Mouse (Mus musculus): ENCODE measurements around the gene Ccl27a. TPM values are rescaled to one million over a fixed set of nuclear protein-coding genes. Genes with fewer than 3 reads are reported as not detected.
"Not testable (repeated sequence)": the region's sequence is repeated elsewhere in the genome, so short reads cannot be mapped to it uniquely, and the experiment has no call there.

The Ccl27a gene
- 6.2 and 28.8 TPM in 2 replicates for polyA plus RNA-seq (2011; ENCODE audit: insufficient read depth, insufficient read length, low replicate concordance, missing spikeins)

DNA sequence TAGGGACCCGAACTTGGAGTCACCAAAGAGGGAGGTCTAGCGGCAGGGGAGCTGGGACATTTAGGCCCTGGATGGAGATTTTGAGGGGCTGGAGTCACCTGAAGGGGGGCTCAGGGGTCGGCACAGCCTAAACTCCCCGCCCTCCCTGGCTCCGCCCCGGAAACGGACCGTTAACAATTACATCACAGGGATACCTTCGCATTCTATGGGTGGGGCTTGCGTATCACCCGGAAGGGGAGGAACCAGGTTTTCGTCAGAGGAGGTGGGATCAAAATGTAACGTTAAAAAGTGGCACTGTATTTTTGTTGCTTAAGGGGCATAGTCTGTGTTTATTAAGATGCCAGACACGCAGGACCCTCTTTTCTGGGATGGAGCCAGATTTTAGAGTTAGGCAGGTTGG is at the start of gene Ccl27a:
Gene Ccl27a (minus strand): TSS at position 246 of the 400 bp plus-strand sequence.
- 2% methylated on average over 12 of the region's 14 CpGs for WGBS
- not testable (repeated sequence) for H3K4me1 ChIP-seq (ENCODE audit: control insufficient read depth, insufficient read depth, low read length); H3K27ac ChIP-seq (ENCODE audit: control insufficient read depth, insufficient read depth, low read depth, low read length, poor library complexity)
- H3K4me3 ChIP-seq (replicated peaks; ENCODE audit: control insufficient read depth, low read depth, low read length): peak within 1 kb of the TSS; percentile 70

DNA sequence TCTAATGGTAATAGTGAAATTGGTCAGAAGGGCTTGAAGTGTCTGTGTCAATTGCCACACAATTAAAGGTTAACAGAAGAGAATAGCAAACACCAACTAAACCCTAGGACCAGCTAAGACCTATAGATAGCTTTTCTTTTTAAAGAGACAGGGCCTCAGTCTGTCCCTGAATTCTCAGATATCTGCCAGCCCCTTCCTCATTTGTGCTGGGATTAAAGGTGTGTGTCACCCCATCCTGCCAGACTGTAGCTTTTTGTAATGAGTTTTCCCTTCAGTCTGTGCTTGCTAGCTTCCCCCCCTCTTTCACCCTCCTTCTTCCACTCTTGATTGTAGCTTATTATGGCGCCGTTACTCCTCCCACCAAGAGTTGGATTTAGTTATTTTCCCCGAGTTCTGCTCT is 9.2 kb upstream of the Ccl27a start:
- not testable (repeated sequence) for H3K4me3 ChIP-seq (replicated peaks; ENCODE audit: control insufficient read depth, low read depth, low read length); H3K4me1 ChIP-seq (ENCODE audit: control insufficient read depth, insufficient read depth, low read length); H3K27ac ChIP-seq (ENCODE audit: control insufficient read depth, insufficient read depth, low read depth, low read length, poor library complexity)
- 77% methylated on average over 3 of the region's 3 CpGs for WGBS

DNA sequence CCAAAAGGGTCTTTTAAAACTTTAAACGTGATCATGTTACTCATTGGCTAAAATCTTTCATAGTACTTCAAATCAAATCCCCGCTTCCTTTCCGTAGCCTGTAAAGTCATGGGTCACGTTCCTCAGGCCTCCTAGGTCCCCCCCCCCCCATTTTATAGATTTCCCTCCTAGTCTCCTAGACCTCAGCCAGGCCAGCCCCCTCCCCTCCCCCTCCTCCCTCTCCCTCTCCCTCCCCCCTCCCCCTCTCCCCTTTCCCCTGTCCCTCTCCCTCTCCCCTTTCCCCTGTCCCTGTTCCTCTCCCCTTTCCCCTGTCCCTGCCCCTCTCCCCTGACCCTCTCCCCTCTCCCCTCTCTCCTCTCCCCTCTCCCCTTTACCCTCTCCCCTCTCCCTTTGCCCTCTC is 8.7 kb upstream of the Ccl27a start:
- not testable (repeated sequence) for H3K4me3 ChIP-seq (replicated peaks; ENCODE audit: control insufficient read depth, low read depth, low read length); H3K4me1 ChIP-seq (ENCODE audit: control insufficient read depth, insufficient read depth, low read length); H3K27ac ChIP-seq (ENCODE audit: control insufficient read depth, insufficient read depth, low read depth, low read length, poor library complexity)
- WGBS: 66% methylated on average over 4 of the region's 4 CpGs

DNA sequence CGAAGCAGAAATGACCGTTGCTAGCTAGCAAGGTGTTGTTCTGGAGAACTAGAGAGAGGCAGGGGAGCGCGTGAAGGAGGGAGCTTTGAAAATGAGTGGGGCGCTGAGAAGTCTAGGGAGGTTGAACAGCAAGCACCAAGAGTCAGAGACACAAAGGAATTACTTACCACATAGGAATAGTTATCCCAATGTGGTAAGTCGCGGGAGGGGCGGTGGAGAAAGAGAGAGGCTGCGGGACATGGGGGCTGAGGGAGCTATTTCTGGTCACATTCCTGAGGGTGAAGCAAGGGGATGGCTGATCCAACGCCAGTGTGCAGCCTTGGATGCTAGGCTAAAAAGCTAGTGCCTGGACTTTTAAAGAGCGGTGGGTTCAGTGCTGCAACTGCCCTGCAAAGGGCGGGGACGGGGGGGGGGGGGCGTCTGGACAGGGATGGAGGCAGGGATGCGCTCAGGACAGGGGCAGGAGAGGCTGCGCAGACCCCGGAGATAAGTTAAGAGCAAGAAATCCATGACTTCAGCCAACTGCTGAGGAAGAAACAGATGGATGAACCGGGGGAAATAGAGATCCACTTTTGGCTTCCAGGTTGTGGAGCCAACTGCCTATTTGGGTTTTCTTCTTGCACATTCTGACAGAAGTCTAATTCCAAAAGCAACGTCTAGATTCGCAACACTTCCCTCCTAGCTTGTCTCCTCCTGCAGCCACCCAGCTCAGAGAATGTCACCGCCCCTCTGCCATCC is 7.9 kb upstream of the Ccl27a start:
- not testable (repeated sequence) for H3K4me1 ChIP-seq (ENCODE audit: control insufficient read depth, insufficient read depth, low read length); H3K4me3 ChIP-seq (replicated peaks; ENCODE audit: control insufficient read depth, low read depth, low read length); H3K27ac ChIP-seq (ENCODE audit: control insufficient read depth, insufficient read depth, low read depth, low read length, poor library complexity)
- WGBS: 27% methylated on average over 19 of the region's 21 CpGs

DNA sequence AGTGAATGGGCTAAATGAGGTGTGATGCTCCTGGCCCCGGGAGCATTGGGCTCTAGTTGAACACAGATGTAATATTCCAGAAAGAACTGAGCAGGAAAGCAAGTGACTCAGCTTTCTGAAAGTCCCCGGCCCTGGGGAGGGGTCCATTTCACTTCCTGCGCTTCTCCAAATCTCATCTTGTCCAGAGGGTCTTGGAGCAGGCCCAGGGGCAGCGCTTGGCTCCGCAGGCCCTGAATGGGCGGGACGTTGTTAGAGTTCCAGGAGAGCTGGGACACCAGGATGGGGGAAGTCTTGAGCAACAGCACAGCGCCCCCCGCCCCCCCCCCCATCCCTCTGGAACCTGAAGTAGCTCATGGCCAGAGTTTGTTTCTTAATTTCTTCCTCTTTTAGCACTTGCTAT is 7.2 kb upstream of the Ccl27a start:
- not testable (repeated sequence) for H3K4me1 ChIP-seq (ENCODE audit: control insufficient read depth, insufficient read depth, low read length); H3K4me3 ChIP-seq (replicated peaks; ENCODE audit: control insufficient read depth, low read depth, low read length); H3K27ac ChIP-seq (ENCODE audit: control insufficient read depth, insufficient read depth, low read depth, low read length, poor library complexity)
- 32% methylated on average over 9 of the region's 9 CpGs for WGBS

DNA sequence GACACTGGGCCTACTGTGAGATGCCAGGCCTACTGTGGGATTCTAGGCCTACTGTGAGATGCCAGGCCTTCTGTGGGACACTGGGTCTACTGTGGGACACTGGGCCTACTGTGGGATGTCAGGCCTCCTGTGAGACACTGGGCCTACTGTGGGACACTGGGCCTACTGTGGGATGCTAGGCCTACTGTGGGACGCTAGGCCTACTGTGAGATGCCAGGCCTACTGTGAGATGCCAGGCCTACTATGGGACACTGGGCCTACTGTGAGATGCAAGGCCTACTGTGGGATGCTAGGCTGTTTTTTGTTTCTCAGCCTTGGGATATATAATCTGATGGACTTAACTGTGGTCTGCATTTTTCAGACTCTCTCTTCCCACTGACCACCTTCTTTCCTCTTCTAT is 1.8 kb upstream of the Ccl27a start:
- not testable (repeated sequence) for H3K4me3 ChIP-seq (replicated peaks; ENCODE audit: control insufficient read depth, low read depth, low read length); H3K27ac ChIP-seq (ENCODE audit: control insufficient read depth, insufficient read depth, low read depth, low read length, poor library complexity); H3K4me1 ChIP-seq (ENCODE audit: control insufficient read depth, insufficient read depth, low read length)
- WGBS: 85% methylated on average over 1 of the region's 1 CpGs

DNA sequence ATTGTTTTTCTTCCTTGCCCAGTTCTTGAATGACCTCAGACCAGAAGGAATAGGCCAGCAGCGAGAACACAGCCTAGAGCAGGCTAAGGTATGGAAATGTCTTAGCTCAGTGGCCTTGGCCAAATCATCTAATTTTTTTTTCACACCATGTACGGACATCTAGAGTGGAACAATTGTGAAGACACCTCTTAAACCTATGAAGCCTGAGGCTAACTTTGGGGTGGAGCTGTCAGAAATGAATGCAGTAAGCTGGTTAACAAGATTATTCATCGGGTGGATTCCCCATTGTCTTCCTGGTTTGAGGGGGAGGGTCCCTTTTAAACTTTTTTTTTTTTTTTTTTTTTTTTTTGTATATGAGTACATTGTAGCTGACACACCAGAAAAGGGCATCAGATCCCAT is 459 bp upstream of the Ccl27a start:
- 79% methylated on average over 3 of the region's 3 CpGs for WGBS
- not testable (repeated sequence) for H3K4me1 ChIP-seq (ENCODE audit: control insufficient read depth, insufficient read depth, low read length); H3K4me3 ChIP-seq (replicated peaks; ENCODE audit: control insufficient read depth, low read depth, low read length); H3K27ac ChIP-seq (ENCODE audit: control insufficient read depth, insufficient read depth, low read depth, low read length, poor library complexity)

DNA sequence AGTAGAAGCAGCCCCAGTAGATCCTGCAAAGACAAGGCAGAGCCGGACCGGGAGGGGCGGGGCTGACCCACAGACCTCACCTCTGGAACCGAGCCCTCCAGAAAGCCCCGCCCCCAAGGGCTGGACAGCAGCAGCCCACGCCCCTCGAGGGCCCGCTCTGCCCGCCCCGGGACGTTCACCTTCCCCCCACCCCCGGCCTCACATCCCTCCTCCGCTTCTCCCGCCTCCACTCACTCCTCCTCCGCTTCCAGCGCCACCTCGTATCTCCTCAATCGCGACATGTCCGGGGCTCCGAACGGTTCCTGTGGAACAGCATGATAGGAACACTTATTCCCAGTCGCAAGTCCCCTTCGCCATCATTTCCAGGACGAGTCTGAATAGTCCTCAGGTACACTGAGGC is 545 bp downstream of the Ccl27a start:
- not testable (repeated sequence) for H3K27ac ChIP-seq (ENCODE audit: control insufficient read depth, insufficient read depth, low read depth, low read length, poor library complexity)
- 0% methylated on average over 25 of the region's 25 CpGs for WGBS
- peak; percentile 10; the same call in 1 of the 2 replicates for TF ChIP-seq POLR2A (IDR thresholded peaks at IDR 0.05; ENCODE audit: borderline replicate concordance, control insufficient read depth, low read depth, low read length)

DNA sequence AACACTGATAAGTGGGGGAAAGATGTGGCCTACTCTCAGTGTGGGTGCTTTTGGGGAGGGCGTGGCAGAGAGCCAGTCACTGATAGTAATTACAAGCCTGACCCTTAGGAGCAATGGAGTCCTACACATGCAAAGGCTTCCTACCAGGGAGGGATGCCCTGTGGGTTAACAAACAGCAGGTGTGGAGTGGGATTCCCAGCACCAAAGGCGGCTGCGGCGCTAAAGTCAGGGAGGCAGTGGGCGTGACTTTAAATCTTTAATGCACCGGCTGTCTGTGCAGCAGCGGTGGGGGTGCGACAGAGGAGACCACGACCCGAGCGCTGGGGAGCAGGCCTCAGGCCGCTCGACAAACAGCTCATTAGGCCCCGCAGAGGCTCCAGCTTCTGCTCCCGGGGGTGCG is 1.1 kb downstream of the Ccl27a start:
- H3K27ac ChIP-seq (ENCODE audit: control insufficient read depth, insufficient read depth, low read depth, low read length, poor library complexity); H3K4me3 ChIP-seq (replicated peaks; ENCODE audit: control insufficient read depth, low read depth, low read length); H3K4me1 ChIP-seq (ENCODE audit: control insufficient read depth, insufficient read depth, low read length): not testable (repeated sequence)
- WGBS: 12% methylated on average over 10 of the region's 16 CpGs

More for the DNA sequence above, 545 bp downstream of the Ccl27a start:
- peak overlapping the region; percentile 70 for H3K4me3 ChIP-seq (replicated peaks; ENCODE audit: control insufficient read depth, low read depth, low read length)
- H3K4me1 ChIP-seq (ENCODE audit: control insufficient read depth, insufficient read depth, low read length): not testable (repeated sequence)

DNA sequence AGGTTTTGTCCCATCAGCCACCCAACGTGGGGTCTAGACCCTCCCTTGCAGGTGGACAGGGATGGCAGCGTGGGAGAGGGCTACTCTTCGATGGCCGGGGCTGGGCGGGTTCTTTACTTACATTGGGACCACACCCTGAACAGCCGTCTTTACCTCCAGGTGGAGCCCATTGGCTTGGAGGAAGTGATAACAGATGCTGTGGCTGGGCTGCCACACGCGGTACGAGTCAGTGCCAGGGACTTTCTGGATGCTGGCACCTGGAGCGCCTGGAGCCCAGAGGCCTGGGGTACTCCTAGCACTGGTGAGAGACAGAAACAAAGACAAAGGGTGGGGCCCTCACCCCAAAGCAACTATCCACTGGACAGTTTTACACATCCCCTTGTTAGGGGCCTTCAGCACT is 6.7 kb downstream of the Ccl27a start:
- not testable (repeated sequence) for H3K4me3 ChIP-seq (replicated peaks; ENCODE audit: control insufficient read depth, low read depth, low read length); H3K27ac ChIP-seq (ENCODE audit: control insufficient read depth, insufficient read depth, low read depth, low read length, poor library complexity); H3K4me1 ChIP-seq (ENCODE audit: control insufficient read depth, insufficient read depth, low read length)
- 63% methylated on average over 10 of the region's 10 CpGs for WGBS

DNA sequence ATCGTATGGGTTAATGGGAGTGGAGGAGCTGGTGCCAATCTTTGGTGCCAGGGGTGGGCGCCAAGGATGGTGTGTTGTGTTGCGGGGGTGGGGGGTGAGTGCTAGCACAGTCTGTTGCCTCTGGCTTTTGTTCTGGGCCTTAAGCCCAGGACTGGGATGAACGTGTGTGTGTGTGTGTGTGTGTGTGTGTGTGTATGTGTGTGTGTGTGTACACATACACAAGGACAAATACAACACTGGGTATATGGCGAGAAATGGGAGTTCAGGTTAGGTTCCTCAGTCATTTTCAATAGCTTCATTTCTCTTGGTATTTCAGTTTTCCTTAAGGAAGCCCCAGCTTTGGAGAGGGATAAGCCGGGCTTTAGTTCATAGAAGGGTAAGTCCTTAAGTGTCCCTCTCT is 10.9 kb downstream of the Ccl27a start:
- not testable (repeated sequence) for H3K4me1 ChIP-seq (ENCODE audit: control insufficient read depth, insufficient read depth, low read length); H3K27ac ChIP-seq (ENCODE audit: control insufficient read depth, insufficient read depth, low read depth, low read length, poor library complexity); H3K4me3 ChIP-seq (replicated peaks; ENCODE audit: control insufficient read depth, low read depth, low read length)
- 85% methylated on average over 4 of the region's 6 CpGs for WGBS

DNA sequence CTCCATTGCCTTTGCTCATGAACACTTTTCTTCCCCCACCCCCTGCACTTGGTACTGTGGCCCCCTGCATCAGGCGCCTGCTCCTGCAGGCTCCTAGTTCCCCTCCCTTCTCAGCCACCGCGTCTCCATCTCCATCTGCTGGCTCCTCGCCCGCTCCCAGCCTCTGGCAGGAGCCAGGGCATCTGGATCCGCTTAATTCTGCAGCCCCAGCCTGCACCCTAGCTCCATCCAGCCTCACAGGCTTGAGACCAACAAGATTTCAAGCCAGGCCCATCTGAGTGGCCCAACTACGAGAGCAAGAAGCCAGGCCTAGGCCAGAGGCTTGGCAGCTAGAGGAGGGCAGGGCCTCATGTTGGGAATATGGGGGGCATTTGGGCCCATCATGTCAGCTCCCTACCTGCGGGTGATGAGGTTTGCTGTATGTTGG is 11.3 kb downstream of the Ccl27a start:
- WGBS: 81% methylated on average over 8 of the region's 8 CpGs
- not testable (repeated sequence) for H3K4me1 ChIP-seq (ENCODE audit: control insufficient read depth, insufficient read depth, low read length); H3K27ac ChIP-seq (ENCODE audit: control insufficient read depth, insufficient read depth, low read depth, low read length, poor library complexity); H3K4me3 ChIP-seq (replicated peaks; ENCODE audit: control insufficient read depth, low read depth, low read length)
